Mouse (Mus musculus) kidney, adult 11 months (tissue): ENCODE measurements around the gene Pcid2.
"Not testable (repeated sequence)": the region's sequence is repeated elsewhere in the genome, so short reads cannot be mapped to it uniquely, and the experiment has no call there.

ENCODE experiments used
- DNase-seq: peaks from one replicate; pipeline ENCODE4 v3.0.0; 2022

The Pcid2 gene

DNA sequence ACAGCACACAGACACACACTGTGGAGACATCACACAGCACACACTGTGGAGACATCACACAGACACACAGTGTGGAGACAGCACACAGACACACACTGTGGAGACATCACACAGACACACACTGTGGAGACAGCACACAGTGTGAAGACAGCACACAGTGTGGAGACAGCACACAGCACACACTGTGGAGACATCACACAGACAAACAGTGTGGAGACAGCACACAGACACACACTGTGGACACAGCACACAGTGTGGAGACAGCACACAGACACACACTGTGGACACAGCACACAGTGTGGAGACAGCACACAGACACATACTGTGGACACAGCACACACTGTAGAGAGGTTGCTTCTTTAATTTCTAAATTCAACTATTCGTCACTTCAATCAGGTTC lies 29.7 kb downstream of the Pcid2 start:
- DNase-seq = not testable (repeated sequence)

GRCm38 (mm10) chr8:13075044-13075443 lies 30.2 kb downstream of the Pcid2 start:
- no peak for DNase-seq

- no peak for DNase-seq
Measured at GRCm38 (mm10) chr8:13073255-13073654, 32.0 kb downstream of the Pcid2 start.

DNA sequence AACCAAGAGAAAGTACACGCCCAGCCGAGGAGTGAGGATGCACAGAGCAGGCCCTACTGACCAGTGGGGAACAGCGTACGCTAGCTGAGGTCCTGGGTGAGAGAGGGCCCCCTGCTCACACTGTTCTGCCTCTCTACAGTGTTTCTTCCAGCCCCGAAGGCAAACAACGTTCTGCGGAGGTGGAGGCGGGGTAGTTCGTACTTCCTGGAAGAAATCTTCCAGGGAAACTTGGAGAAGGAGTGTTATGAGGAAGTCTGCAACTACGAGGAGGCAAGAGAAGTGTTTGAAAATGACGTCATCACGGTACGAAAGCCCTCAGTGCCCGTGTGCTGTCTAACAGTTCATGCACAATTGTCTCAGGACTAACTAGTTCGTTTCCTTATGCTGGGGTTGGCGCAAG lies 42.1 kb downstream of the Pcid2 start:
- DNase-seq = no peak

DNA sequence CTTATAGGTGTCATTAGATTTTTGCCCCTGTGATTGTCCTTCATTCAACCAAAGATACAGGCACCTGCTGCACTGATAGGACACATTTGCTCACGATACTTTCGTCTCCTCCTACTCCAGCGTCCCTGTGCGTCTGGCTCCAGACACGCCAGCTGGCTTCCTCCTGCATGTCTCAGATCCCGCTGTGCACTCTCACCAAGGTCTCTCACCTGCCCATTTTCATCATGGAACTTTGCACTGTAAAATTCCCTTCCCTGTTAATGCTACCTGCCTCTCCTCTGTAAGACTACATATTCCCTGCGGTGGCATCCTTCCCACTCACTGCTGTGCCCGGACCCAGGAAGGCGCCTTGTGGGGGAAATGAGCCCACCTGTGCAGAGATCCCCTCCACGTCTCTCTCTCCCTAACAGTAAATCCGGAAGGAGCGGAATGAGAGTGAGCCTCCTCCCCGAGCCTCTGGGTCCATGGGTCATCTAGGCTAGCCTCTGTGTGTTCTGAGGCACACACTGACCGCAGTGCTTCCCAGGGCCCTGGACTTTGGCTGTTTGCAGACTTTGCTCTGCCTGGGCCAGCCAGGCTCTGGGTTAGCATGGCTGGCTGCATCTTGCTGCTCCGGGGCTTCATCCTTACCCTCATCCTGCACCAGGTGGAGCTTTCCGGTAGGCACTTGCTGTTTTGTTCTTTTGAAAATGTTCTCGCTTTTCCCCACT lies 44.7 kb downstream of the Pcid2 start, which contains the start of gene Proz:
Gene Proz, plus strand, starts transcription at position 474 of the 710 bp plus-strand sequence.
- peak; percentile 84 for DNase-seq

DNA sequence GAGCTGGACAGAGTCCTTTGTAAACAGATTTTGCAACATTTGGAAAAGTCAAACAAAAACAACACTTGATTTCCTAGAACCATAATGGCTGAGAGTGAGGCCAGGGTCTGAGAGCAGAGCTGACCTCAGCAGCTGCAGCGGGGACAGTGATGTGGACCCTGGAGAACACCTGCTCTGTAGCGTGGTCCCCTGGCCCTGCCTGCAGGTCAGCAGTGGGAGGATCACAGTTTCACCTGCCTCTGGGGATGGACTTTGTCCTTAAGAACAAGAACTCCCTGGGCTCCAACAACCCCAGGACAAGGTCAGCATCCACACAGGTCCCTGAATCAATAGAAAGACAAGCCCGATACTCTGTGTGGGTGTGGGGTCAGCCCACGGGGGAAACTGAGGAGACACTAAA lies 47.9 kb downstream of the Pcid2 start:
- DNase-seq = peak; percentile 50

DNA sequence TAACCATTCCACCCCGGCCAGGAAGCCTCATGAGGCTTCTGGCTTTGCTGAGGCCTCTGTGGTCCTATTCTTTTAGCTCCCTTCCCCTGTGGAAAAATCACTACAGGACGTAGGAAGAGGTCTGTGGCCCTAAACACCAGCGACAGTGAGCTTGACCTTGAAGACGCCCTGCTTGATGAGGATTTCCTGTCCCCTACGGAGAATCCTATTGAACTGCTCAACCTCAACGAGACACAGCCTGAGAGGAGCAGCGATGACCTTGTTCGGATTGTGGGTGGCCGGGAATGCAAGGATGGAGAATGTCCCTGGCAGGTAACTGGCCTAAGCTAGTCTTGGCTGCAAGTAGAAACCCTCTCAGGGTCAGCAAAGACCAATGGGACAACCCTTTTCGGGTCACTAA lies 54.7 kb downstream of the Pcid2 start:
- DNase-seq = no peak

DNA sequence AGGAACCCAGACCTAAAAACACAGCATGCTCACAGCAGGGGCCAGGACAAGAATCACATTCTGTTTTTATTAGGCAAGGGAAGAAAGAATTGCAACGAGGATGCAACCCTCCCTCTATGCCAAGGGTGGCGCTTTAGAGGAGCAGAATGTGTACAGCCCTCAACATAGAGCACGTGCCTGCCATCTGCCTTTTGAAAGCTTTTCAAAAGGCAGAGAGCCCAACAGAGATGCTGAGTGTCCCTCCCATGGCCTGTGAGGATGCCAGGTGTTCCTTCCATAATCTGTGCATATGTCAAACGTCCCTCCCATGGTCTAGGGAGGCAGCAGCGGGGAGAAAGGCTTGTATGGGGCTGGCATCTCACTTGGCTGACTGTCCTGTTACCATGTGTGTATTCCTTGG lies 57.6 kb downstream of the Pcid2 start:
- no peak for DNase-seq

GRCm38 (mm10) chr8:13041459-13041858 lies 63.8 kb downstream of the Pcid2 start:
- DNase-seq = no peak

GRCm38 (mm10) chr8:13039054-13039453 lies 66.2 kb downstream of the Pcid2 start:
- no peak for DNase-seq

DNA sequence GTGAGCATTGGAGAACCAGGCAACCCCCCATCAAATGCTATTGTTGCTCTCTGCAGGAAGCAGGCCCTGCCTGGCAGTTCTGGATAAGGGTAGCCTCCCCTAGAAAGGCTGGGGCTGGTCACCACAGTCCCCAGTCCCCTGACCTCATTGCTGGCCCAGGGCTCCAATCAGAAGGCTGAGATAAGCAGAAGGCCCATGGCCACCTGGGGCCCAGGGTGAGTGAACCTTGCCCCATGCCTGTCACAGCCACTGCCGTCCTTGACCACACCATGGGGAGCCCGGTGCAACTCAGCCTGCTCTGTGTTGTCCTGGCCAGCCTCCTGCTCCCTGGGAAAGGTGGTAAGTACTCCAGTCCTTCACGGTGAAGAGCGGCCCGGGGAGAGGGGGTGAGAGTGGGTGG lies 67.7 kb downstream of the Pcid2 start:
- DNase-seq = no peak

GRCm38 (mm10) chr8:13037015-13037414 lies 68.2 kb downstream of the Pcid2 start, which contains the start of gene F10:
Gene F10 (plus strand): TSS chr8:13037308.
- DNase-seq = no peak

GRCm38 (mm10) chr8:13036346-13036812 lies 68.9 kb downstream of the Pcid2 start:
- DNase-seq = no peak

DNA sequence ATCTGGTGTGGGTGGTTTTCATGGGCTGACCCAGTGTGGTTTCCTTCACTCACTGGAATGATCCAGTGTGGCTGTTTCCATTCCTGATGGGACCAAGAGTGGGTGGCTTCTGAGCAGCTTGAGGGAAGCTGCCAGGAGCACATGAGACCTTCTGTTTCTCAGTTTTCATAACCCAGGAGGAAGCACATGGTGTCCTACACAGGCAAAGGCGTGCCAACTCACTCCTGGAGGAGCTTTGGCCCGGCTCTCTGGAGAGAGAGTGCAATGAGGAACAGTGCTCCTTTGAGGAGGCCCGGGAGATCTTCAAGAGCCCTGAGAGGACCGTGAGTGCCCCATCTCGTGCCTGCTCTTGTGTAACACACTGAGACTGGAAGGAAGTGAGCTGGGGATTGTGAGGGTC lies 76.8 kb downstream of the Pcid2 start:
- no peak for DNase-seq

DNA sequence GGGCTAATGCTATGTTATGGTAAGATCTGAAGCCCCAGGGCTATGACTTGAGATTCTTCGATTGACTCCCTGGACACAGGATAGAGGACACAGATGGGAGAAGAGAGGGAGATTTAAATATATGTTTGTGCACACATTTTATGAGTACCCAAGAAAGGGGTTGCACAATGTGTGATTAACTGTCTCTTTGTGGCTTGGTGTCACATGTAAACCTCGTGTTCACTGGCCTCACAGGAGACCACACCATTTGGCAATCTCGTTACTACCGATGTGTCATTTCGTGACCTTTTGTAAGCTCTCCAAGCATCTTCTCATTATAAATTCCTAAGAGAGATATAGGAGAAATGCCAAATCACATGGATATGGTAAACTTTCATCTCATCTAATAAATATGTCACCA lies 77.6 kb downstream of the Pcid2 start:
- no peak for DNase-seq
